8 mouse cellular contexts compared by ENCODE assay signal in the genomic region with DNA sequence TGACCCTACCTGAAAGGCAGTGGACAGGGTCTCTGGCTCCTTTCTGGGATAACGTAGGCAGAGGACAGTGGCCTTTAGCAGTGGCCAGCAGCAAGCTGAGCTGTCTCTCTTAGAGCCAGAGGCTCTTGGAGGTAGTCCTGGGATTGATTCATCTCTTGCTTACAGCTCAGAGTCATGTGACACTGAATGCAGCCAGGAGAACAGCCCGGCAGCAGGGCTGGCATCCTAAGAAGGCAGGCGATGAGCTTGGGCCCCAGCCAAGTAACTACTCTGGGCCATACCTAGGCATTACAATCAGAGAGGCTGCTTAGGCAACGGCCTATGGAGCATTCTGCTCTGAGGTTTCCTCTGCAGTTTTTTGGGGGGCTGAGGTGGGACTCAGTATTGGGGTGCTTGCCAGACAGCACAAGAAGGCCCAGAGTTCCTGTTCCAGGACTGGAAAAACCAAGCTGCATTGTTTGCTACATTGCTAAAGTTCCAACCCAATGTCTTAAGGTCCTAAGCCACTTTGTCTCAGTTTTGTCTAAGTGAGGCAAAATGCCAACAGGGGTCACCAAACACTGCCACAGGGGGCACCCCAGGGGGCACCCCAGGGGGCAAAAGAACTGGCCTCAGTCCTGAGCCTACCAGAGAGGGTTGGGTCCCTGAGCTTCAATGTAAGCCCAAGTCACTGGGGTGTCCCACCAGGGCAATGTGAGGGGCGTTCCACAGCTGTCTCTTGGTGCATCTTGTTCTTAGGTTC. TPM values are rescaled to one million over a fixed set of nuclear protein-coding genes. Genes with fewer than 3 reads are reported as not detected.
DNase-seq lines count a peak whose midpoint lies in the region; ATAC-seq and TF ChIP-seq lines count a peak whose summit lies in the region.

No protein-coding gene starts in this region.

- no peaks in the 10 kb centered on the region for H3K36me3 ChIP-seq in neural tube, embryonic 14.5 days (ENCODE audit: control insufficient read depth, insufficient read depth, low read length)
- no peaks in the 10 kb centered on the region for H3K36me3 ChIP-seq in neural tube, embryonic 15.5 days

- ATAC-seq in neural tube, embryonic 14.5 days (ENCODE audit: low read depth) = peak; percentile 35; the same call in 1 of the 2 replicates
- no peak for ATAC-seq in neural tube, embryonic 15.5 days (ENCODE audit: low FRiP score)
- no peak for ATAC-seq in megakaryocyte, adult 5-6 weeks (ENCODE audit: poor library complexity, severe bottlenecking)
- no peak for ATAC-seq in activated CD4-positive, CD25-positive, alpha-beta regulatory T cell, adult 4 months

- DNase-seq in adrenal gland, postnatal 10 days = peak; percentile 45
- no peak for DNase-seq in adrenal gland, postnatal 4 days (ENCODE audit: low spot score in 2 of 2)
- peak; percentile 72 to 79 for DNase-seq in layer of hippocampus, adult 2 months (ENCODE audit: low spot score in 2 of 2)
- no peak for DNase-seq in embryo, embryonic 11 days

- no peak overlapping the region for H3K9ac ChIP-seq in neural tube, embryonic 14.5 days (replicated peaks; ENCODE audit: low read depth, low read length)
- H3K9ac ChIP-seq in neural tube, embryonic 15.5 days (replicated peaks) = no peak overlapping the region

- 0 out of 2 replicates have a peak, but pooled peaks cover 4% of the 10 kb centered on the region for H3K27me3 ChIP-seq in neural tube, embryonic 14.5 days (ENCODE audit: control insufficient read depth, insufficient read depth, low read length)
- peaks cover 16% of the 10 kb centered on the region for H3K27me3 ChIP-seq in neural tube, embryonic 15.5 days (replicated peaks)

- H3K4me3 ChIP-seq in neural tube, embryonic 14.5 days (ENCODE audit: low read depth, low read length) = no peak overlapping the region
- no peak overlapping the region for H3K4me3 ChIP-seq in neural tube, embryonic 15.5 days (replicated peaks)
- H3K4me3 ChIP-seq in layer of hippocampus, adult 2 months = no peak overlapping the region

- H3K9me3 ChIP-seq in neural tube, embryonic 14.5 days (ENCODE audit: control insufficient read depth, low read length) = no peaks in the 10 kb centered on the region
- no peaks in the 10 kb centered on the region for H3K9me3 ChIP-seq in neural tube, embryonic 15.5 days (replicated peaks)

- H3K27ac ChIP-seq in neural tube, embryonic 14.5 days (ENCODE audit: low read depth, low read length) = no peak overlapping the region
- no peak overlapping the region for H3K27ac ChIP-seq in neural tube, embryonic 15.5 days (replicated peaks)
- peak overlapping the region; percentile 71 for H3K27ac ChIP-seq in layer of hippocampus, adult 2 months

- peaks cover 13% of the 10 kb centered on the region for H3K4me1 ChIP-seq in neural tube, embryonic 14.5 days (ENCODE audit: control insufficient read depth, insufficient read depth, low read length)
- peaks cover 33% of the 10 kb centered on the region for H3K4me1 ChIP-seq in neural tube, embryonic 15.5 days

- no peak overlapping the region for H3K4me2 ChIP-seq in neural tube, embryonic 14.5 days (ENCODE audit: low read depth, low read length)
- no peak overlapping the region for H3K4me2 ChIP-seq in neural tube, embryonic 15.5 days

- TF ChIP-seq CTCF in layer of hippocampus, adult 2 months (conservative IDR thresholded peaks at IDR 0.05) = no peak

- 67% methylated on average over 5 of the region's 5 CpGs for WGBS in neural tube, embryonic 14.5 days
- whole genome bisulfite sequencing in neural tube, embryonic 15.5 days = 62% methylated on average over 5 of the region's 5 CpGs

RNA-seq across cellular contexts. Expression of a gene that starts 12.6 kb away (rescaled TPM):
- total RNA-seq in adrenal gland, postnatal 10 days (2021) = not detected
- total RNA-seq in adrenal gland, postnatal 4 days (2021) = not detected
- not detected in 2 replicates for polyA plus RNA-seq in neural tube, embryonic 14.5 days (2014; fragmentation: Nextera tagmentation; extraction: Ambion mirVana)
- polyA plus RNA-seq in neural tube, embryonic 15.5 days (2015; fragmentation: Nextera tagmentation; extraction: Ambion mirVana) = 0.12 TPM in 1 of 2 replicates, not detected in the other
- under 1 TPM; 0.79 to 0.82 TPM for total RNA-seq in layer of hippocampus, adult 2 months (2021)
- total RNA-seq in megakaryocyte, adult 5-6 weeks (2015) = not detected in 2 replicates
- not detected in 2 replicates for total RNA-seq in megakaryocyte, adult 5-6 weeks (2017)
- polyA plus RNA-seq in activated CD4-positive, CD25-positive, alpha-beta regulatory T cell, adult 4 months (2017; shearing (Covaris generic)) = not detected

RNA-seq across cellular contexts. Expression of a gene that starts 28.4 kb away (rescaled TPM):
- total RNA-seq in adrenal gland, postnatal 10 days (2021) = 10 to 100 TPM; 36.2 to 37.7 TPM
- 10 to 100 TPM; 48.9 to 52.0 TPM for total RNA-seq in adrenal gland, postnatal 4 days (2021)
- 20.4 and 25.9 TPM in 2 replicates for polyA plus RNA-seq in neural tube, embryonic 14.5 days (2014; fragmentation: Nextera tagmentation; extraction: Ambion mirVana)
- polyA plus RNA-seq in neural tube, embryonic 15.5 days (2015; fragmentation: Nextera tagmentation; extraction: Ambion mirVana) = 30.6 and 35.3 TPM in 2 replicates
- 10 to 100 TPM; 39.2 to 40.2 TPM for total RNA-seq in layer of hippocampus, adult 2 months (2021)
- 19.6 and 22.0 TPM in 2 replicates for total RNA-seq in megakaryocyte, adult 5-6 weeks (2015)
- total RNA-seq in megakaryocyte, adult 5-6 weeks (2017) = 50.2 and 63.1 TPM in 2 replicates
- polyA plus RNA-seq in activated CD4-positive, CD25-positive, alpha-beta regulatory T cell, adult 4 months (2017; shearing (Covaris generic)) = 10 to 100 TPM; 10.9 to 18.2 TPM

Comparison
In these comparisons a context has a peak if more than half of its experiments do, and no peak if none do; other contexts are left out.
1. DNase-seq: peak in adrenal gland, postnatal 10 days (single experiment) and layer of hippocampus, adult 2 months (2 of 2); none in adrenal gland, postnatal 4 days (0 of 2) and embryo, embryonic 11 days (single experiment).